Mouse (Mus musculus) liver, adult 2 months (tissue): ENCODE measurements at regions not wholly inside any gene's neighbourhood (a gene's known extent, or its start where the extent isn't known, plus 50 kb on each side); places are given as distances from the start of the nearest gene placed in this dataset.

Experiments
- DNase-seq: peaks from one replicate; pipeline ENCODE4 v3.0.0-alpha.2; 2011; ENCODE audit warnings: low read depth, low spot score; ENCODE audit errors: extremely low read depth
- H3K27ac ChIP-seq: fragments of 200-500 bp; replicated peaks from 2 replicates; pipeline ENCODE4 v1.5.1; 2012; ENCODE audit warnings: low read depth, mild to moderate bottlenecking, control low read depth, inconsistent platforms, low read length; ENCODE audit not compliant: insufficient read depth
- H3K27me3 ChIP-seq: fragments of 200-500 bp; 2 replicates; pipeline ENCODE4 v1.6.1; 2012; ENCODE audit warnings: mild to moderate bottlenecking, moderate library complexity, low read length, inconsistent platforms; ENCODE audit not compliant: control insufficient read depth, insufficient read depth
- H3K36me3 ChIP-seq: fragments of 200-500 bp; 2 replicates; pipeline ENCODE4 v1.6.1; 2012; ENCODE audit warnings: low read length, inconsistent platforms; ENCODE audit not compliant: control insufficient read depth, insufficient read depth
- H3K4me1 ChIP-seq: fragments of 200-500 bp; 2 replicates; pipeline ENCODE4 v1.6.1; 2011; ENCODE audit warnings: low read length; ENCODE audit not compliant: control insufficient read depth, insufficient read depth
- H3K4me3 ChIP-seq: fragments of 200-500 bp; 2 replicates; pipeline ENCODE4 v1.5.1; 2011; ENCODE audit warnings: low read depth, mild to moderate bottlenecking, control low read depth, low read length, moderate library complexity; ENCODE audit not compliant: insufficient read depth
- H3K79me2 ChIP-seq: fragments of 200-500 bp; 2 replicates; pipeline ENCODE4 v1.6.1; 2012; ENCODE audit warnings: inconsistent platforms, mild to moderate bottlenecking, low read length, moderate library complexity; ENCODE audit not compliant: control insufficient read depth, insufficient read depth
- H3K9ac ChIP-seq: fragments of 200-500 bp; 2 replicates; pipeline ENCODE4 v1.6.1; 2012; ENCODE audit warnings: low read depth, mild to moderate bottlenecking, control low read depth, inconsistent platforms, low read length
- CTCF ChIP-seq: fragments of 200-500 bp; IDR thresholded peaks from 2 replicates; pipeline ENCODE4 v1.5.1; 2011; ENCODE audit warnings: low read depth, low read length, control low read depth
- POLR2A ChIP-seq: fragments of 200-500 bp; IDR thresholded peaks from 2 replicates; pipeline ENCODE4 v1.6.1; 2011; ENCODE audit warnings: low read length, control low read depth; ENCODE audit not compliant: insufficient read depth; ENCODE audit errors: extremely low read depth
- WGBS: fragments of 180-500 bp; shearing (Covaris S2); methylation state at CpG from one replicate; pipeline ENCODE4 v1.1.7; 2018; 5-methylcytosine and 5-hydroxymethylcytosine counted together

DNA sequence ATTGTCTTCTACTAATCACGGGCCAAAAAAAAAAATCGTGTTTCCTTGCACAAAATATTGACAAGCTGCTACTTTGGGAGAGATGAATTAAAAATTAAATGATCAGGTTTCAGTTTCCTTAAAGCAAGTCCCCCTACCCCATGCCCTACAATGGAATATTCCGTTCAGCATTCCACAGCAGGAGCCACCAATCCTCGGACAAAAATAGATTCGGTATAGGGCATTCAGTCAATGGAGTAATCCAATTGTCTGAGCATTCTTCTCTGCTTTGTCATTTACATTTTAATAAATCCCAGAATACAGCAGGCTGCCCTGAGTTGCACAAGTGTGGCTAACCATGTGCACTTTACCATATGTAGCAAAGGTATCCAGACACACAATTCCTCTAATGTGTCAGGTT lies 434.3 kb upstream of the Ubash3b start:
- Histone ChIP-seq H3K4me1 (no peaks in the 10 kb centered on the region), H3K27ac (no peak overlapping the region), H3K79me2 (no peaks in the 10 kb centered on the region), H3K36me3 (no peaks in the 10 kb centered on the region), H3K27me3 (no peaks in the 10 kb centered on the region), H3K4me3 (no peak overlapping the region), H3K9ac (no peak overlapping the region)
- DNase-seq = no peak
- 72% methylated on average over 5 of the region's 5 CpGs for WGBS
- TF ChIP-seq CTCF = no peak
- no peak for TF ChIP-seq POLR2A

GRCm38 (mm10) chr9:41593998-41594397 lies 432.5 kb upstream of the Ubash3b start:
- TF ChIP-seq CTCF (no peak), POLR2A (no peak)
- no peak for DNase-seq
- Histone ChIP-seq H3K4me3 (no peak overlapping the region), H3K4me1 (no peaks in the 10 kb centered on the region), H3K36me3 (no peaks in the 10 kb centered on the region), H3K79me2 (no peaks in the 10 kb centered on the region), H3K9ac (no peak overlapping the region), H3K27me3 (no peaks in the 10 kb centered on the region), H3K27ac (no peak overlapping the region)
- 85% methylated on average over 7 of the region's 7 CpGs for WGBS

- Histone ChIP-seq H3K4me3 (no peak overlapping the region), H3K79me2 (no peaks in the 10 kb centered on the region), H3K27ac (no peak overlapping the region), H3K4me1 (no peaks in the 10 kb centered on the region), H3K9ac (no peak overlapping the region), H3K36me3 (no peaks in the 10 kb centered on the region), H3K27me3 (no peaks in the 10 kb centered on the region)
- DNase-seq = no peak
- TF ChIP-seq CTCF = no peak
- no peak for TF ChIP-seq POLR2A
- WGBS = 83% methylated on average over 4 of the region's 4 CpGs
These were observed 431.6 kb upstream of the Ubash3b start for GRCm38 (mm10) chr9:41592900-41593690.

- Histone ChIP-seq H3K4me1 (no peaks in the 10 kb centered on the region), H3K27ac (no peak overlapping the region), H3K4me3 (no peak overlapping the region), H3K79me2 (no peaks in the 10 kb centered on the region), H3K9ac (no peak overlapping the region), H3K36me3 (no peaks in the 10 kb centered on the region), H3K27me3 (no peaks in the 10 kb centered on the region)
- WGBS = 91% methylated on average over 1 of the region's 1 CpGs
- TF ChIP-seq POLR2A = no peak
- no peak for TF ChIP-seq CTCF
- DNase-seq = no peak
These were observed 430.6 kb upstream of the Ubash3b start for GRCm38 (mm10) chr9:41592101-41592500.

DNA sequence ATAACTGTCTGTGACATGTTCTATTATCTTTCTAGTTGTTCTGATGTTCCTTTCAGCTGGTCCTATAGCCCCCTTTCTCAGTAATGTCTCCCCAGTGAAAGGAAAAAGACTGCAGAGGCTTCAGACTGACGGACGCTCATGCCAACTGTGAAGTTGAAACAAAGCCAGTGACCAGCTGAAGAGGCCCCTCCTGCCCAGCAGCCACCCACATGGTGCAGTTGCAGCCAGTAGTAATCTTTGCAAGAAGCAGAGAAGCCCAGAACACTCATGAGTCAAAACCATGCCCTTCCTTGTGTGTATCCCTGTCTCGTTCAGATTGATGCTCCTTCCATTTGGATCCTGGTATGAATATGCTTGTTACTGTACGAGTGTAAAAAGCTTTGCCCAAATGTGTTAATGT lies 428.7 kb upstream of the Ubash3b start:
- no peaks in the 10 kb centered on the region for H3K27me3 ChIP-seq
- no peaks in the 10 kb centered on the region for H3K79me2 ChIP-seq
- no peak overlapping the region for H3K27ac ChIP-seq
- WGBS = 84% methylated on average over 4 of the region's 4 CpGs
- H3K4me1 ChIP-seq = no peaks in the 10 kb centered on the region
- no peak for TF ChIP-seq POLR2A
- no peak for TF ChIP-seq CTCF
- no peaks in the 10 kb centered on the region for H3K36me3 ChIP-seq
- no peak overlapping the region for H3K4me3 ChIP-seq
- DNase-seq = no peak
- no peak overlapping the region for H3K9ac ChIP-seq
